Mouse (Mus musculus) right cerebral cortex, postnatal 36 days (tissue): ENCODE results near the gene Ddn.
"Not testable (repeated sequence)": the region's sequence is repeated elsewhere in the genome, so short reads cannot be mapped to it uniquely, and the experiment has no call there.

ENCODE experiments used
- DNase-seq, 2 experiments: peaks; one replicate each; pipeline ENCODE4 v3.0.0; 2022; ENCODE audit warnings: low spot score in 2 of 2, mixed read lengths in 1 of 2

The Ddn gene

DNA sequence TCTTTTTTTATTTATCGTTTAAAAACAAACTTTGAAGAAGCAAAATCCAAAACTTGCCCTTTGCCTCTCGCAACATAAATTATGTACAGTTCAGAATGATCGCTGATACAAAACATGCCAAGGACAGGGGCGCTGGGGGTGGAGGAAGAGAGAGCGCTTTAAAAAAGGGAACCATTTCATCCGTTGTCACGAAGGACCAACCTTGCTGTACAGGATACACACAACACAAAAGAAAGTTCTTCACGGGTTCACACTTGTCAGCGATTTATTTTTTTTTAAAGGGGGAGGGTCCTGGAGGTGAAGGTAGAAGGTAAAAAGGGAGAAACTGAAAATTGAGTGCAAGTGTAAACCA is 22.4 kb upstream of the Ddn start:
- DNase-seq = no peak

- DNase-seq = peak; percentile 91
Observed at GRCm38 (mm10) chr15:98830736-98831683, 21.7 kb upstream of the Ddn start, which contains the start of gene Prkag1. Gene Prkag1 (minus strand): TSS chr15:98831521.

DNA sequence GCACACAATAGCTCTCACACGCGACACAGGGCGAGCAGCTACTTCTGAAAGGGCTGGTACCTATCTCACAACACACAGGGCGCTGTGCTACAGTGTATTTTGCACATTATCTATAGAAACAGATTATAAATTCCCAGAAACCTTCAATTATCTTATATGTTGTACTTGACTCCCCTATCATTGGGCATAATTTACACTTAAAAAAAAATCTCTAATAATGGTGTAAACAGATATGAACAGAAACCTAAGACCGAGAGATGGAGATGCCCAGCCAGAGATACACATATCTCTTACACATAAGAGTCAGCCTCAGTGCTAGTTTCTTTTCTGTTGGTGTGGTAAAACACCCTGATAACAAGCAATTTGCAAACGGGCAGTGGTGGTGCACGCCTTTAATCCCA is 18.3 kb upstream of the Ddn start:
- no peak for DNase-seq

DNA sequence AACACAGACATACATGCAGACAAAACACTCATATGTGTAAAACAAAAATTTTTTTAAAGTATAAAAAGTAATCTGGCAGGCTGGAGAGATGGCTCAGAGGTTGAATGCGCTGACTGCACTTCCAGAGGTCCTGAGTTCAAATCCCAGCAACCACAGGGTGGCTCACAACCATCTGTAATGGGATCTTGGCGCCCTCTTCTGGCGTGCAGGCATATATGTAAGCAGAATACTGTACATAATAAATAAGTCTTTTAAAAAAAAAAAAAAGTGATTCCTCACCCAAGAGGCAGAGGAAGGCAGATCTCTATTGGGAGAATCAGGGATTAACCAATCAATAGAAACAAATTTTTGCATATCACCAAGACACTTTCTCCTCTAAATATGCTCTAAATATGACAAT is 14.1 kb upstream of the Ddn start:
- DNase-seq = no peak

DNA sequence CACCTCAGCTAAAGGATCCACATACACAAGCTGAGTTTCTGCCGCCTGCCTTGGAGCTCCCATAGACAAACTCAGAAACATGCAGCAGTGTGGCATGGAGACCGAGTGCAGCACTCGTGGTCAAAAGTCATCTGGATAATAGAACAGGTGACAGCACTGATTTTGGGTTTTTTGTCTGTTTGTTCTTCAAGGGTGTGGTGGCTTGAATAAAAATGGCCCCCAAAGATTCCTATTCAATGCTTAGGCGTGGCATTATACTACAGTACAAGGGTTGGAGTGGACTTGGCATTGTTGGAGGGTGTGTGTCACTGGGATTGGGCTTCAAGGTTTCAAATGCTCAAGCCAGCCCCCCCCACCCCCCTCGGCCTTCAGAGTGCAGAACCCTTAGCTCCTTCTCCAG is 12.9 kb upstream of the Ddn start:
- no peak for DNase-seq

- no peak for DNase-seq
Observed at GRCm38 (mm10) chr15:98821403-98821802, 12.1 kb upstream of the Ddn start.

GRCm38 (mm10) chr15:98820937-98821336 is 11.6 kb upstream of the Ddn start:
- DNase-seq = no peak

- no peak for DNase-seq
Observed at GRCm38 (mm10) chr15:98818171-98818570, 8.9 kb upstream of the Ddn start.

DNA sequence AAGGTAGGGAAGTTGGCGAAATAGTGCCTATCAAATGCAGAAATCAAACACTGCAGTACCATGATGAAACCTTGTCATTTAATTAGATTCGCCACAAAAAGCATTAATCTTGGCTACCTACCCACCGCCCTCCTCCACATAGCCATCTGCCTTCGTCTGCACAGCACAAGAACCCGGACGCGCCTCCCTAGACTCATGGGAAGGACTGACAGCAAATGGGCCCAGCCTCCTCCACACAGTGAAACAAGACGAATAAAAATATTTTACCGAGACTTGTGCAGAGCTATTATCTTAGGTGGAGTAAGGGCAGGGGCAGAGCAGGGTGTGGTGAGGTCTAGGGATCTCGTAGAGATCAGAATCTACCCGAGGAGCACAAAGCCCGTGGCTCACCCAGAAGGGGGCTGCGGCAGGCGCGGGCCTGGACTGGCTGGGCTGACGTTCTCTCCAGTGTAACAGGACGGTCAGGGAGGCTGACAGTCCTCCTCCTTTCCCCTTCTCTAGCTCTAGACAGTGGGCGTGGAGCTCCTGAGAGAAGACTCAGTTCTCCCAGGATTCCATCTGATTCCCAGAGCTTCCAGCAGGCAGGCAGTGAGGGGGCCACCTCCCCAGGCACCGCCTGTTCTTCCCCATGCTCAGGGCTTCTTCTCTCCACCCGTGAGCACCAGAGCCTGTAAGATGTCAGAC is 3.6 kb upstream of the Ddn start:
- peak; percentile 80 to 87 for DNase-seq

DNA sequence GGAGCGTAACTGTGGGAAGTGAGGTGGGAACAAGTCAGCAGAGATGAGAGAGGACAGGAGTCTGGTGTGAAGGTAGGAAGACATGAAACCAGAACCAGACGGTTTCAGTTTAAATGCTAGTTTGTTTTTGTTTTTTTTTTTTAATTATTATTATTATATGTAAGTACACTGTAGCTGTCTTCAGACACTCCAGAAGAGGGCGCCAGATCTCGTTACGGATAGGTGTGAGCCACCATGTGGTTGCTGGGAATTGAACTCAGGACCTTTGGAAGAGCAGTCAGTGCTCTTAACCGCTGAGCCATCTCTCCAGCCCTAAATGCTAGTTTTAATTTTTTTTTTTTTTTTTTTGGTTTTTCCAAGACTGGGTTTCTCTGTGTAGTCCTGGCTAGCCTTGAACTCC is 922 bp upstream of the Ddn start:
- not testable (repeated sequence) for DNase-seq

DNA sequence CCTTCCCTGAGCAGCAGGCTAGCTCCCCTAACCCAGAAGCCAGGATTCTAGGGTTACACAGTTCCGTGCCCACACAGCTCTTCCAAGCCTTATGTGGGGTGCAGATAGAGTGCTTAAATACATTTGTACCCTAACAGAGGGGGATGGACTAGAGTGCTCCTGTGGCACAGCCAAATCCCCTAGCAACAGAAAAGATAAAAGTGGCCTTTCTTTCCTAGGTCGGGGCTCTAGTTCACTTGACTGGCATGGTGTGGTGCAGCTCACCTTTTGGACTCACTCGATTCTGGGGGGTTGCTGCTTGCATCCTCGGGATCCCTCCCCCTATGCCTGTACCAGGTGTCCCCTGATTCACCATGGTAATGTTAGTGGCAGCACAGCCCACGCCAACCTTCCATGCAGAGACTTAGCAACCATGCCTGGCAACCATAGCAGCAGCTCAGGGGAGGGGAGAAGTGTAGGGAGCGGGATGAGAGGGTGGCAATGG is 597 bp downstream of the Ddn start:
- peak; percentile 90 to 92 for DNase-seq

GRCm38 (mm10) chr15:98807895-98808650 is 1.2 kb downstream of the Ddn start:
- peak; percentile 81 to 83 for DNase-seq

- no peak for DNase-seq
Observed at GRCm38 (mm10) chr15:98806809-98807770, 2.2 kb downstream of the Ddn start.

DNA sequence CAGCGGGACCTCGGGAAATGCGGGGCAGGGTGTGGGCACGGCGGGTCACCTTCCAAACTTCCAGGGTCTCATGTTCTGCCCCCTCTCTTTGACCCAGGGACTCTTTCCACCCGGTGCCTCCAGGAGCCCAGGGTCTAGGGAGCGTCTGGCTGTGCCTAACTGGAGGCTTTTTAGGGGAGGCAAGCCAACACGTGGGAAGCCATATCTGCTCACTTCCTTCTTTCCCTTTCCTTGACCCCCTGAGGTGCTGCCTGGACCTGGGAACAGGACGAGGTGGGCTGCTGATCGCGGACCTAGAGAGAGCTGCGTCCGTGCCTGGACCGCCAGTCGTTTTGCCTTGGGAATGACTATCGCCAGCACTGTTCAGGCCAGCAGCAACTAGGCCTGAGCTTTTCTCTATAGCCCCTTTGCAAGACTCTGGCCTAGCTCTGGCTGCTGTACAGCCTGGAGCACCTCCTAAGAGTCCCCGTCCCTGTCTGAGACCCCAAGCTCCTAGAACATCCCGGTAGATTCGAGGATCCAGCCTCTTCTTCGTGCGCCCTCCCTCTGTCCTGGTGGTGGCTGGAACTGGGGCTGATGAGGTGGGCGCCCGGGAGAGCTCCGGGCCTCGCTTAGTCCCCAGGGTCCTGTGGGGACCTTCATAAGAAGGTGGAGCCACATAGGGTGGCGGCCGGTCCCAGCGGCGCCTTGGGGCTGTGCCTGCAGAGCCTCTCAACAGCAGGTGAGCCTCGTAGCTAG is 3.0 kb downstream of the Ddn start:
- DNase-seq = no peak

DNA sequence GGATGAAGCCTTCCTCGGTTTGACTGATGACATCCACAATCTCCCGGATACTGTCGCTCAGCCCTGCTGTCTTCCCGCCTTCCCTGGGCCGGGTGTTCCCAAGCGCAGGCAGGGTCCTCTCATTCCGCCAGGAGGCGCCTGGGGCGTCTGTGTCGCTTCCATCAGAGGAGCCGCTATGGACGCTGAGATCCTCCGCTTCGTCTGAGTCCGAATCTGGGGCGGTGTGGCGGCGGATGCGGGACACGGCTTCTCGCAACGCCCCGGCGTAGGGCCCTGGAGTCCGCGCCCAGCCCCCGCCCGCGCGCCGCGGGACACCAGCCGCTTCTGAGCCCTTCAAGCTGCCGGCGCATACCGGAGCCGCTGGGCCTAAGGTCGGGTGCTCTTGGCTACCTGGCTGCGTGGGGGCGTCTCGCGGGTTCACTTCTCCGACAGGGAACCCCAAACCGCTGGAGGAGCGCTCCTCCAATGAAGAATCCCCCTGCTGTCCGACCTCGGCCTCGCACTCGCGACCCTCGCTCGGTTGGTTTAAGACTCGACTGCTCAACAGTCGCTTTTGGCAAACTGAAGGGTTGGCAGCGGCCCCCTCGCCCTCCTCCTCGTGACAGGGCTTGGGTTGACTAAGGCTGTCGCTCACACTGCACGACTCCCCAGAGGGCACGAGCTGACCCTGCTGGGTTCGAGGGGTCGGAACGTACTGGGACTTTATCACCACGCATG is 3.8 kb downstream of the Ddn start:
- DNase-seq = peak in 1 of 2 experiments; percentile 68

DNA sequence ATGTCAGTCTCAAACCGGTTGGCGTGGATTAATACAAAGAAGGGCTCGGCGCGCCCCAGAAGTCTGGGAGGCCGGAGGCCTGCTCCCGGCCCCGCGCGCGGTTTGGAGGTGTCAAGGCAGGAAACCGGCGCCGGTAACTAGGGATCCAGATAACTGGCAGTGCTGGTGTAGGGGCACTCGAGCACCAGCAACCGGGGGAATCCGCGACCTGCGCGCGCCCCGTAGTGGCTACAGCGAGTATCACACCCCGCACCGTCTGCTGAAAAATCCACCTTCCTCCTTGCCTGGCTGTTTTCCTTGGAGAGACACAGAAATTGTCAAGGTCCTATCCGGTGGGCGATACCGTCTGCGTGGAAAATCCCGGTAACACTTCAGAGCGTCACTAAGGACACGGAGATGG is 5.2 kb downstream of the Ddn start:
- peak; percentile 82 to 88 for DNase-seq

- no peak for DNase-seq
Observed at GRCm38 (mm10) chr15:98802926-98803325, 6.4 kb downstream of the Ddn start.

DNA sequence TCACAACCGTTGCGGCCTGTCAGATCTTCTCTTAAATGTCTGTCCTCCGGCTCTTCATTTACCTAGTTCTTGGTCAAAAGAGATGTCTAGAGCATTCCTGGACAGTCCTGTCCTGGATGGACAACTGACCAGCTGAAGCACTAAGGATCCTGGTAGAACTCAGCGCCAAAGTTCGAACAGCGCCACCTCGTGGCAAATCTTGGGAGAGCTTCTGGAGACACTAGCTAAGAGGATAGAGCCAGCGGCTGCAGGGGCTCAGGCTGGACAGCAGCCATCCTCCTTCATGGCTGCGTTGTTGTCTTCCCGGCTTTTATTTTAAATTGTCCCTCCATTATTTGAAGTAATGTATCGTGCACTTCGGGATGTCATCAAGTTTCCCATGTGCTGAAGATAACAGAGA is 9.9 kb downstream of the Ddn start:
- peak in 1 of 2 experiments; percentile 61 for DNase-seq

GRCm38 (mm10) chr15:98798903-98799302 is 10.4 kb downstream of the Ddn start:
- no peak for DNase-seq
